Mouse (Mus musculus) stomach, postnatal 0 days (tissue): ENCODE results near the gene Gatb. TPM values are rescaled to one million over a fixed set of nuclear protein-coding genes. Genes with fewer than 3 reads are reported as not detected.

ENCODE experiments used
- ATAC-seq: fragments of 200-750 bp; cut with Nextera tagmentation; 2 replicates; pipeline ENCODE4 v1.8.0; 2017; ENCODE audit not compliant: low FRiP score, low TSS enrichment
- DNase-seq: peaks from one replicate; pipeline ENCODE4 v3.0.0-alpha.2; 2016; ENCODE audit warnings: low spot score
- H3K27ac ChIP-seq: fragments of 300-500 bp; sonication (generic); replicated peaks from 2 replicates; pipeline ENCODE4 v1.5.1; 2014; ENCODE audit warnings: mild to moderate bottlenecking, control low read depth
- H3K27me3 ChIP-seq: fragments of 300-500 bp; sonication (generic); 2 replicates; pipeline ENCODE4 v1.6.1; 2014; ENCODE audit warnings: low read length; ENCODE audit not compliant: control insufficient read depth, insufficient read depth
- H3K36me3 ChIP-seq: fragments of 300-500 bp; sonication (generic); 2 replicates; pipeline ENCODE4 v1.6.1; 2014; ENCODE audit warnings: low read length, mixed read lengths; ENCODE audit not compliant: control insufficient read depth, insufficient read depth
- H3K4me1 ChIP-seq: fragments of 300-500 bp; sonication (generic); replicated peaks from 2 replicates; pipeline ENCODE4 v1.6.1; 2014; ENCODE audit warnings: antibody characterized with exemption; ENCODE audit not compliant: control insufficient read depth, insufficient read depth
- H3K4me2 ChIP-seq: fragments of 300-500 bp; sonication (generic); replicated peaks from 2 replicates; pipeline ENCODE4 v1.6.1; 2014; ENCODE audit warnings: low read depth, mild to moderate bottlenecking, control low read depth, moderate library complexity
- H3K4me3 ChIP-seq: fragments of 300-500 bp; sonication (generic); 2 replicates; pipeline ENCODE4 v1.5.1; 2014; ENCODE audit warnings: low read depth, low read length, control low read depth
- H3K9ac ChIP-seq: fragments of 300-500 bp; sonication (generic); 2 replicates; pipeline ENCODE4 v1.6.1; 2014; ENCODE audit warnings: mild to moderate bottlenecking, low read length, control low read depth, mixed read lengths
- H3K9me3 ChIP-seq: fragments of 300-500 bp; sonication (generic); 2 replicates; pipeline ENCODE4 v1.6.1; 2016; ENCODE audit warnings: low read length; ENCODE audit not compliant: control insufficient read depth
- CTCF ChIP-seq: IDR thresholded peaks from 2 replicates; pipeline ENCODE4 v1.5.1; 2016; ENCODE audit warnings: antibody characterized with exemption, low read depth, mild to moderate bottlenecking, moderate library complexity
- EP300 ChIP-seq: optimal IDR thresholded peaks from 2 replicates; pipeline ENCODE3; 2016; ENCODE audit warnings: antibody characterized with exemption
- WGBS: fragments of 180-500 bp; shearing (Covaris S2); extraction: QIAGEN DNeasy Blood & Tissue Kit; methylation state at CpG from one replicate; pipeline ENCODE4 v1.1.7; 2014; 5-methylcytosine and 5-hydroxymethylcytosine counted together
- polyA plus RNA-seq: library from polyadenylated mRNA; unstranded; fragments of >200 nt; fragmentation: Nextera tagmentation; extraction: Ambion mirVana; gene quantifications from 2 replicates; pipeline ENCODE4 v1.2.1, GENCODE M21; 2015

The Gatb gene
- polyA plus RNA-seq, 1 experiment from 2014 or later: 14.3 TPM

DNA sequence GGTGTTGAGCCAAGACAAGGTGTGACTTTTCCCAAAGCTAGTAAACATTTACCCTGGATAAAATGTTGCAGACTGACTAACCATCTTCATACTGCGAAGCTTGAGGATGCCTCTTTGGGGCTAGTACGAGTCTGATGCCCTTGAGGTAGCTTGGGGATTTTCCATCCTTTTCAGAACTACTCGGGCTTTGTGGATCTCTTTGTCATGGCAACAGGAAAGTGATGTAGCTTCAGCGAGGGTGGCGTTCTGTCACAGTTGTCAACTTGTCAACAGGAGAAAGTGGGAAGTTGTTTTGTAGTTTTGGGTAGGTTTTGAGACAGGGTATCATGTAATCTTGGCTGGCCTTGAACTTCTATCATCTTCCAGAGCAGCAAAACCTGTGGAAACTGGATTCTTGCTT lies 45.4 kb downstream of the Gatb start:
- Histone ChIP-seq H3K9me3 (no peaks in the 10 kb centered on the region), H3K4me1 (no peaks in the 10 kb centered on the region), H3K36me3 (no peaks in the 10 kb centered on the region), H3K4me3 (no peak overlapping the region), H3K27me3 (no peaks in the 10 kb centered on the region), H3K27ac (no peak overlapping the region), H3K9ac (no peak overlapping the region), H3K4me2 (no peak overlapping the region)
- DNase-seq (no peak), ATAC-seq (no peak)
- TF ChIP-seq EP300 (no peak), CTCF (no peak)
- 86% methylated on average over 5 of the region's 5 CpGs for WGBS

DNA sequence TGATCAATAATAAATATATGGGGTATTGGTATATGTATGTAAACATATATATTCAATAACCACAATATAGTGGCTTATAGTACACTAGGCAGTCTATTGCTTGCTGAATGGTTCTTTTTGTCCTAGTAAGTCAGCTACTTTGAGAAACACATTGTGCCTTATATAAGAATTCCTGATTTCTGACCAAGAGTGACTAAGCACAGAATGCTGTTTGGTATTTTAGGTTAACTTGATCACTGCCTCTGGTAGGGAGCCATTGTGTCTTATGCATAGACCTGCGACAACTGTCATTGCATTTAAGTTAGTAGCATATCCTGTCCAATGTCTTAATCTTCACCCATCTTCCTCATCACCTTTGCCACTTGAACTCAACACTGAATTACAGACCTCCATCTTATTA lies 45.8 kb downstream of the Gatb start:
- ATAC-seq (no peak), DNase-seq (no peak)
- Histone ChIP-seq H3K27me3 (no peaks in the 10 kb centered on the region), H3K4me2 (no peak overlapping the region), H3K36me3 (no peaks in the 10 kb centered on the region), H3K9ac (no peak overlapping the region), H3K9me3 (no peaks in the 10 kb centered on the region), H3K4me1 (no peaks in the 10 kb centered on the region), H3K27ac (no peak overlapping the region), H3K4me3 (no peak overlapping the region)
- TF ChIP-seq CTCF (no peak), EP300 (no peak)
- WGBS: 97% methylated on average over 1 of the region's 1 CpGs

DNA sequence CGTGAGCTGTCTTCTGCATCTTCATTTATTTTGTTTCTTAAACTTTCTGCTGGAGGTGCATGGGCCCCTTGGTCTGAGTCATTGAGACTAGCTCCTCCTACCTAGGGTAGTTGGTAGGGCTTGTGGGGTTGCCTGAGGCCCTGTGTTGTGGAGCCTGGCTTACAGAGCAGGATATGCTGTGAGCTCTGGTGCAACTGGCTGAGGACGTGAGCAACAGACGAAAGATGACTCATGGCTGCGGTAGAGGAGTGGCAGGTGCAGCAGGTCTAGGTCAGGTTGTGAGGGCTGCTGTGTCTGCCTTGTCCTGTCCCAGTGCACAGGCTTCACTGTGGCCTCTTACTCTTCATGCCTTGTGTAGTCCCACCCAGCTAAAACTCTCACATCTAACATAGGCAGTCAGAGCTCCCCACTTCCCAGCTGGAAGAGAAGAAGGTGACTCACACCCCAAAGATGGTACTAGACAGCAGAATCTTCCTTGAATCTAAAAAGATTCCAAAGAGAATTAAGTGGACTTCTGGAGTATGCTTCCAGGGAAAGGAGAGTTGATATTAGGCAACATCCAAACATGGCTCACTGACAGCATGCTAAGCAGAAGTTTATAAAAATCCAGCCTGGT lies 56.1 kb downstream of the Gatb start:
- Histone ChIP-seq H3K4me1 (no peaks in the 10 kb centered on the region), H3K4me2 (no peak overlapping the region), H3K9ac (no peak overlapping the region), H3K27me3 (no peaks in the 10 kb centered on the region), H3K4me3 (no peak overlapping the region), H3K36me3 (no peaks in the 10 kb centered on the region), H3K9me3 (no peaks in the 10 kb centered on the region), H3K27ac (peak overlapping the region; percentile 45; the same call in 1 of the 2 replicates)
- 84% methylated on average over 4 of the region's 4 CpGs for WGBS
- DNase-seq (no peak), ATAC-seq (peak; percentile 83)
- TF ChIP-seq CTCF (no peak), EP300 (no peak)

DNA sequence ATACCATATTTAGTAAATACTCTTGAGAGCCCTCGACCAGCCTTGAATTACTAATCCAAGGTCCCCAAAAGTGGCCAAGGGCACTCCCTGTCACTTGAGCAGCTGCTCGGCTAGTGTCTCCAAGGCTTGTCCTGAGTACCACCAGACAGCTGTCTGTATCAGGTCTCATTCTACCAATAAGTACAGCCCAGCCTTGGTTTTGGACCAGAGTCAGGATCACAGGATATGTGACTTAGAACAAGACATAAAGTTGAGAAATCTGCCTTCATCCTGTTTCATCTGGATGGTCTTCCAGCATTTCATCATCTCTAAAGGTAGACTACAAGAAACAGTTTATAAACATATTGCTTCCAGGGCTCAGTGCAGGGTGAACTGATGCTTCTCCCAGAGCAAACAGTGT lies 59.8 kb downstream of the Gatb start:
- DNase-seq (no peak), ATAC-seq (no peak)

DNA sequence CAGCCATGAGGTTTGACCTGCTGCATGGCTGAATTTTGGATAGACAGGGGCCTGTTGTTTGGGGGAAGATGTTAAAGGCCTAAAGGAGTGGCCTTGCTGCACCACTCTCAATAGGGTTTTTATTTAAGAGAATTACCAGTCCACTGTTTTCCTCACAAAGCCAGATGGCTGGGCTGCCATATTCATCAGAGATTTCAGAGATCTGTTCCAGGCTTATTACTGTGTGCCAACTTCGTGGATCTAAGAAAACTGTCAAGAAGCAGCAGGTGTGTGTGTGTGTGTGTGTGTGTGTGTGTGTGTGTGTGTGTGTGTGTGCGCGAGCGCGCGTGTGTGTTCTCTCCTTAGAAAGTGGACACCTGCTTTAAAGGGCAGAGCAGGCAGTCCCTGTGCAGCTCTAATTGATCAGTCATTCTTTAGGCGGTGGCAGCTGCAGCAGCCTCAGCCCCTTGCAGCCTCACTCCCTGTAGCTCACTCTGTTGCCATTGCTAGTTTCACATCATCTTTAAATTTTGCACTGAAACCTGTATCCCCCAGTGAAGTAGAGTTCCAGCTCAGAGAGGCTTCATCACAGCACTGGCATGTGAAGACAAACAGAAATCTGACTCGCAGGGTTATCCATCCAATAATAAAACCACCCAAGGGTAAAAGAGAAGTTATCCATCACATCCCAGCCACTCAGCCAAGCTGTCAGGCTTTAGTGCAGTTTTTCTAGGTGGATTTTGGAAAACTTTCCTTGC lies 60.6 kb downstream of the Gatb start:
- H3K4me2 ChIP-seq: no peak overlapping the region
- no peak overlapping the region for H3K4me3 ChIP-seq
- WGBS: 45% methylated on average over 8 of the region's 8 CpGs
- no peaks in the 10 kb centered on the region for H3K36me3 ChIP-seq
- H3K4me1 ChIP-seq: no peaks in the 10 kb centered on the region
- no peak for DNase-seq
- no peak for ATAC-seq
- no peaks in the 10 kb centered on the region for H3K27me3 ChIP-seq
- H3K27ac ChIP-seq: peak overlapping the region; percentile 71
- no peaks in the 10 kb centered on the region for H3K9me3 ChIP-seq
- TF ChIP-seq CTCF: no peak
- no peak for TF ChIP-seq EP300
- H3K9ac ChIP-seq: no peak overlapping the region

More for the DNA sequence above, 59.8 kb downstream of the Gatb start:
- Histone ChIP-seq H3K9ac (no peak overlapping the region), H3K27me3 (no peaks in the 10 kb centered on the region), H3K4me3 (no peak overlapping the region), H3K4me1 (no peaks in the 10 kb centered on the region), H3K27ac (no peak overlapping the region), H3K36me3 (no peaks in the 10 kb centered on the region), H3K4me2 (no peak overlapping the region), H3K9me3 (no peaks in the 10 kb centered on the region)
- 77% methylated on average over 2 of the region's 2 CpGs for WGBS
- TF ChIP-seq EP300 (no peak), CTCF (no peak)

DNA sequence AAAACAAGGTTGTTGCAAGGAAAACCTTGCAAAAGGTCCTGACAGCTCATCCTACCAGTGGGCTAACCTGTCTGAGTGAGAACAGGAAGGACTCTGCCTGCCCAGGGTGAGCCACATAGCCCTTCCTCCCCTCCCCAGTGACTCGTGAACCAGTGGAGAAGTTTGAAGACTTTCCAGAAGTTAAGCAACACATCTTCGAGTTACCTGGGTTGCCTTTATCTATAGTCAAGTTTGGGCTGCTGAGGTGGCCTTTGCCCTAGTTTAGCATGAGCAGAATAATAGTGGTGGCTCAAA lies 61.2 kb downstream of the Gatb start:
- no peaks in the 10 kb centered on the region for H3K36me3 ChIP-seq
- no peaks in the 10 kb centered on the region for H3K9me3 ChIP-seq
- H3K9ac ChIP-seq: no peak overlapping the region
- DNase-seq (no peak), ATAC-seq (no peak; the same call in 1 of the 2 replicates)
- H3K4me1 ChIP-seq: no peaks in the 10 kb centered on the region
- H3K27me3 ChIP-seq: no peaks in the 10 kb centered on the region
- H3K4me3 ChIP-seq: no peak overlapping the region
- WGBS: 36% methylated on average over 2 of the region's 2 CpGs
- TF ChIP-seq EP300: peak; percentile 62
- TF ChIP-seq CTCF: no peak
- H3K27ac ChIP-seq: no peak overlapping the region; the same call in 1 of the 2 replicates
- H3K4me2 ChIP-seq: no peak overlapping the region
